Mouse (Mus musculus): ENCODE measurements around the gene Ggta1.

GRCm38 (mm10) chr2:35377600-35377999 lies 85.4 kb downstream of the Ggta1 start:
- no peak for TF ChIP-seq POLR2A (IDR thresholded peaks at IDR 0.05; ENCODE audit: extremely low read depth, insufficient read depth, low read length)
- no peak for TF ChIP-seq CTCF (IDR thresholded peaks at IDR 0.05; ENCODE audit: low read depth, low read length)
